ENCODE assay signal across 17 mouse cellular contexts in genomic region chr13:46898411-46898810, GRCm38 (mm10). TPM values are rescaled to one million over a fixed set of nuclear protein-coding genes. Genes with fewer than 3 reads are reported as not detected.
DNase-seq lines count a peak whose midpoint lies in the region; ATAC-seq lines count a peak whose summit lies in the region.
"Had no signal": no experiment of that assay in that cellular context is flagged by ENCODE, and none has a peak within 500 bp of the region (broad histone marks: within the 10 kb centered on the region; RNA-seq: fewer than 3 reads in every experiment).

No protein-coding gene starts in this region.

- peaks cover 2% of the 10 kb centered on the region; the same call in 1 of the 2 replicates for H3K36me3 ChIP-seq in heart, embryonic 11.5 days (ENCODE audit: control insufficient read depth, insufficient read depth, low read length)
- peaks cover 33% of the 10 kb centered on the region for H3K36me3 ChIP-seq in midbrain, embryonic 10.5 days
- H3K36me3 ChIP-seq in midbrain, embryonic 11.5 days (ENCODE audit: control insufficient read depth, insufficient read depth, low read length), result 0 out of 2 replicates have a peak, but pooled peaks cover 2% of the 10 kb centered on the region
- H3K36me3 ChIP-seq in midbrain, embryonic 13.5 days, result 0 out of 2 replicates have a peak, but pooled peaks cover 5% of the 10 kb centered on the region
- H3K36me3 ChIP-seq in intestine, embryonic 16.5 days (ENCODE audit: control insufficient read depth, insufficient read depth, low read length), result no peaks in the 10 kb centered on the region

- H3K27me3 ChIP-seq in heart, embryonic 11.5 days (ENCODE audit: control insufficient read depth, insufficient read depth, low read length), result no peaks in the 10 kb centered on the region
- H3K27me3 ChIP-seq in midbrain, embryonic 10.5 days (ENCODE audit: low read depth, poor library complexity, severe bottlenecking), result no peaks in the 10 kb centered on the region
- no peaks in the 10 kb centered on the region for H3K27me3 ChIP-seq in midbrain, embryonic 11.5 days (ENCODE audit: control insufficient read depth, insufficient read depth, low read length)
- H3K27me3 ChIP-seq in midbrain, embryonic 13.5 days, result no peaks in the 10 kb centered on the region
- no peaks in the 10 kb centered on the region for H3K27me3 ChIP-seq in intestine, embryonic 16.5 days (replicated peaks; ENCODE audit: control insufficient read depth, insufficient read depth, low read length)
- H3K27me3 ChIP-seq: hindbrain, embryonic 13.5 days; neural tube, embryonic 12.5 days had no signal

- H3K4me2 ChIP-seq in heart, embryonic 11.5 days, result peak overlapping the region; percentile 47
- H3K4me2 ChIP-seq in midbrain, embryonic 11.5 days, result no peak overlapping the region
- no peak overlapping the region for H3K4me2 ChIP-seq in midbrain, embryonic 13.5 days (replicated peaks)
- no peak overlapping the region for H3K4me2 ChIP-seq in intestine, embryonic 16.5 days (ENCODE audit: low read depth, low read length)
- H3K4me2 ChIP-seq: hindbrain, embryonic 13.5 days; neural tube, embryonic 12.5 days had no signal

- no peak for DNase-seq in heart, adult 18-20 months
- DNase-seq in midbrain, embryonic 10.5 days (ENCODE audit: low spot score), result no peak
- DNase-seq in midbrain, embryonic 11.5 days (ENCODE audit: low spot score, missing footprints), result no peak
- DNase-seq in ovary, postnatal 10 days (ENCODE audit: low spot score), result no peak
- DNase-seq: B cell, adult 2 months; cerebellum, adult 11-12 months; gastrocnemius, postnatal 14 days; layer of hippocampus, adult 9-11 months; lung, postnatal 10 days; thymus, postnatal 36 days had no signal

- peak overlapping the region; percentile 77 for H3K27ac ChIP-seq in heart, embryonic 11.5 days (ENCODE audit: low read depth, low read length)
- peak overlapping the region; percentile 24; the same call in 1 of the 2 replicates for H3K27ac ChIP-seq in midbrain, embryonic 10.5 days (replicated peaks)
- no peak overlapping the region for H3K27ac ChIP-seq in midbrain, embryonic 11.5 days (ENCODE audit: low read depth, low read length)
- H3K27ac ChIP-seq in midbrain, embryonic 13.5 days, result peak overlapping the region; percentile 36; the same call in 1 of the 2 replicates
- H3K27ac ChIP-seq in intestine, embryonic 16.5 days (ENCODE audit: low read length), result no peak overlapping the region
- H3K27ac ChIP-seq: hindbrain, embryonic 13.5 days; kidney, postnatal 0 days; neural tube, embryonic 12.5 days had no signal

- H3K9ac ChIP-seq in heart, embryonic 11.5 days (ENCODE audit: low read depth, low read length), result peak overlapping the region; percentile 61; the same call in 1 of the 2 replicates
- no peak overlapping the region for H3K9ac ChIP-seq in midbrain, embryonic 11.5 days (ENCODE audit: low read length)
- H3K9ac ChIP-seq in midbrain, embryonic 13.5 days (replicated peaks), result no peak overlapping the region
- H3K9ac ChIP-seq in intestine, embryonic 16.5 days (ENCODE audit: low read depth, low read length), result no peak overlapping the region
- H3K9ac ChIP-seq: hindbrain, embryonic 13.5 days; neural tube, embryonic 12.5 days had no signal

- peaks cover 26% of the 10 kb centered on the region for H3K4me1 ChIP-seq in heart, embryonic 11.5 days (ENCODE audit: control insufficient read depth, insufficient read depth, low read length)
- H3K4me1 ChIP-seq in midbrain, embryonic 10.5 days, result peaks cover 12% of the 10 kb centered on the region
- H3K4me1 ChIP-seq in midbrain, embryonic 11.5 days (ENCODE audit: control insufficient read depth, insufficient read depth, low read length), result peaks cover 6% of the 10 kb centered on the region; the same call in 1 of the 2 replicates
- H3K4me1 ChIP-seq in midbrain, embryonic 13.5 days (replicated peaks), result peaks cover 13% of the 10 kb centered on the region
- peaks cover 4% of the 10 kb centered on the region; the same call in 1 of the 2 replicates for H3K4me1 ChIP-seq in intestine, embryonic 16.5 days (ENCODE audit: control insufficient read depth, insufficient read depth, low read length)
- H3K4me1 ChIP-seq: neural tube, embryonic 12.5 days had no signal

- 31% methylated on average over 11 of the region's 11 CpGs for WGBS in heart, embryonic 11.5 days (ENCODE audit: insufficient replicate concordance)
- 59% methylated on average over 11 of the region's 11 CpGs for WGBS in midbrain, embryonic 10.5 days
- 52% methylated on average over 11 of the region's 11 CpGs for WGBS in midbrain, embryonic 11.5 days
- 38% methylated on average over 11 of the region's 11 CpGs for WGBS in midbrain, embryonic 13.5 days
- WGBS in intestine, embryonic 16.5 days, result 60% methylated on average over 11 of the region's 11 CpGs

- H3K9me3 ChIP-seq in heart, embryonic 11.5 days (replicated peaks; ENCODE audit: control insufficient read depth, low read length), result no peaks in the 10 kb centered on the region
- peaks cover 7% of the 10 kb centered on the region for H3K9me3 ChIP-seq in midbrain, embryonic 10.5 days (replicated peaks)
- H3K9me3 ChIP-seq in midbrain, embryonic 11.5 days (ENCODE audit: control insufficient read depth, low read length), result no peaks in the 10 kb centered on the region
- no peaks in the 10 kb centered on the region for H3K9me3 ChIP-seq in midbrain, embryonic 13.5 days
- peaks cover 7% of the 10 kb centered on the region; the same call in 1 of the 2 replicates for H3K9me3 ChIP-seq in intestine, embryonic 16.5 days (ENCODE audit: control insufficient read depth, low read length)
- H3K9me3 ChIP-seq: hindbrain, embryonic 13.5 days; neural tube, embryonic 12.5 days had no signal

- no peak overlapping the region for H3K4me3 ChIP-seq in heart, embryonic 11.5 days (ENCODE audit: low read depth, low read length)
- no peak overlapping the region for H3K4me3 ChIP-seq in midbrain, embryonic 10.5 days
- no peak overlapping the region for H3K4me3 ChIP-seq in midbrain, embryonic 11.5 days (ENCODE audit: low read depth, low read length)
- H3K4me3 ChIP-seq in midbrain, embryonic 13.5 days (replicated peaks), result no peak overlapping the region
- H3K4me3 ChIP-seq in intestine, embryonic 16.5 days (ENCODE audit: low read length), result no peak overlapping the region
- H3K4me3 ChIP-seq: hindbrain, embryonic 13.5 days; neural tube, embryonic 12.5 days had no signal

- ATAC-seq in heart, embryonic 11.5 days (replicated peaks; ENCODE audit: insufficient number of reproducible peaks, low FRiP score, low TSS enrichment), result no peak
- ATAC-seq in midbrain, embryonic 11.5 days (ENCODE audit: low FRiP score), result no peak
- no peak for ATAC-seq in midbrain, embryonic 13.5 days
- no peak for ATAC-seq in intestine, embryonic 16.5 days
- ATAC-seq: intestine, postnatal 0 days had no signal

RNA-seq across cellular contexts. Expression of gene Kif13a, which starts 31.3 kb away (rescaled TPM):
- polyA plus RNA-seq in heart, embryonic 11.5 days (2014; fragmentation: Nextera tagmentation; extraction: Ambion mirVana), result 39.8 and 42.6 TPM in 2 replicates
- total RNA-seq in heart, adult 18-20 months (2021), result 100 to 1,000 TPM; 110 to 116 TPM
- polyA plus RNA-seq in midbrain, embryonic 10.5 days (2016; fragmentation: Nextera tagmentation; extraction: Ambion mirVana), result 9.1 and 11.4 TPM in 2 replicates
- 15.5 and 16.1 TPM in 2 replicates for polyA plus RNA-seq in midbrain, embryonic 11.5 days (2014; fragmentation: Nextera tagmentation; extraction: Ambion mirVana)
- polyA plus RNA-seq in midbrain, embryonic 13.5 days (2015; fragmentation: Nextera tagmentation; extraction: Ambion mirVana), result 9.6 and 10.1 TPM in 2 replicates
- polyA plus RNA-seq in intestine, embryonic 16.5 days (2015; fragmentation: Nextera tagmentation; extraction: Ambion mirVana), result 6.2 and 7.6 TPM in 2 replicates

Comparison
In these comparisons a context has a peak if more than half of its experiments do, and no peak if none do; other contexts are left out.
1. H3K27ac ChIP-seq: peak in heart, embryonic 11.5 days (single experiment), midbrain, embryonic 10.5 days (single experiment) and midbrain, embryonic 13.5 days (single experiment); none in midbrain, embryonic 11.5 days (single experiment) and intestine, embryonic 16.5 days (single experiment).